Comparison of ENCODE assay signal across 31 mouse cellular contexts in genomic region chr2:93505091-93505490, GRCm38 (mm10). TPM values are rescaled to one million over a fixed set of nuclear protein-coding genes. Genes with fewer than 3 reads are reported as not detected.
DNase-seq lines count a peak whose midpoint lies in the region; ATAC-seq lines count a peak whose summit lies in the region.
"Had no signal": no experiment of that assay in that cellular context is flagged by ENCODE, and none has a peak within 500 bp of the region (broad histone marks: within the 10 kb centered on the region; RNA-seq: fewer than 3 reads in every experiment).

No protein-coding gene starts in this region.

- H3K27ac ChIP-seq in hindbrain, embryonic 15.5 days (replicated peaks), result no peak overlapping the region
- no peak overlapping the region for H3K27ac ChIP-seq in hindbrain, embryonic 10.5 days
- H3K27ac ChIP-seq: embryonic facial prominence, embryonic 10.5 days; forebrain, embryonic 10.5 days; heart, embryonic 15.5 days; kidney, embryonic 15.5 days; liver, embryonic 13.5 days; macrophage; stomach, embryonic 15.5 days had no signal

- H3K4me1 ChIP-seq in hindbrain, embryonic 15.5 days (replicated peaks), result no peaks in the 10 kb centered on the region
- H3K4me1 ChIP-seq in hindbrain, embryonic 10.5 days (replicated peaks), result peaks cover 7% of the 10 kb centered on the region; the same call in 1 of the 2 replicates
- H3K4me1 ChIP-seq: heart, embryonic 15.5 days; kidney, embryonic 15.5 days; liver, embryonic 13.5 days; stomach, embryonic 15.5 days had no signal

- H3K27me3 ChIP-seq in hindbrain, embryonic 15.5 days, result no peaks in the 10 kb centered on the region
- no peaks in the 10 kb centered on the region for H3K27me3 ChIP-seq in hindbrain, embryonic 10.5 days (ENCODE audit: insufficient read depth, poor library complexity, severe bottlenecking)
- H3K27me3 ChIP-seq: kidney, embryonic 15.5 days; liver, embryonic 13.5 days; stomach, embryonic 15.5 days had no signal

- no peak overlapping the region for H3K4me3 ChIP-seq in hindbrain, embryonic 15.5 days
- no peak overlapping the region for H3K4me3 ChIP-seq in hindbrain, embryonic 10.5 days
- H3K4me3 ChIP-seq: embryonic facial prominence, embryonic 10.5 days; forebrain, embryonic 10.5 days; heart, embryonic 15.5 days; kidney, embryonic 15.5 days; liver, embryonic 13.5 days; stomach, embryonic 15.5 days had no signal

- H3K36me3 ChIP-seq in hindbrain, embryonic 15.5 days, result no peaks in the 10 kb centered on the region
- H3K36me3 ChIP-seq in hindbrain, embryonic 10.5 days, result no peaks in the 10 kb centered on the region
- H3K36me3 ChIP-seq: embryonic facial prominence, embryonic 10.5 days; forebrain, embryonic 10.5 days; heart, embryonic 15.5 days; kidney, embryonic 15.5 days; liver, embryonic 13.5 days; stomach, embryonic 15.5 days had no signal

- DNase-seq in hindbrain, embryonic 10.5 days (ENCODE audit: low spot score), result no peak
- DNase-seq in lung, postnatal 10 days, result peak; percentile 19
- DNase-seq in lung, postnatal 25 days (ENCODE audit: low spot score), result no peak
- peak; percentile 55 for DNase-seq in brain, adult 2 months (ENCODE audit: low read depth, low spot score)
- DNase-seq in left cerebral cortex, postnatal 36 days (ENCODE audit: low spot score in 2 of 2), result peak; percentile 37 to 39
- DNase-seq in thymus, postnatal 10 days (ENCODE audit: low spot score in 2 of 2), result no peak
- DNase-seq: adrenal gland, postnatal 25 days; cerebellum, adult 9-11 months; heart, postnatal 36 days; kidney, adult 11 months; kidney, postnatal 36 days; liver, embryonic 13.5 days; lung, adult 2 months; thymus, adult 18-20 months had no signal

- intact Hi-C loops in left cerebral cortex, postnatal 36 days (cut with DNase I), result no loop called here

- no peaks in the 10 kb centered on the region for H3K9me3 ChIP-seq in hindbrain, embryonic 15.5 days
- no peaks in the 10 kb centered on the region for H3K9me3 ChIP-seq in hindbrain, embryonic 10.5 days
- H3K9me3 ChIP-seq: embryonic facial prominence, embryonic 10.5 days; forebrain, embryonic 10.5 days; heart, embryonic 15.5 days; kidney, embryonic 15.5 days; liver, embryonic 13.5 days; stomach, embryonic 15.5 days had no signal

- H3K4me2 ChIP-seq in hindbrain, embryonic 15.5 days, result no peak overlapping the region
- H3K4me2 ChIP-seq: heart, embryonic 15.5 days; kidney, embryonic 15.5 days; liver, embryonic 13.5 days; stomach, embryonic 15.5 days had no signal

- WGBS in hindbrain, embryonic 15.5 days, result 66% methylated on average over 6 of the region's 6 CpGs
- 85% methylated on average over 6 of the region's 6 CpGs for WGBS in hindbrain, embryonic 10.5 days

- peak; percentile 19; the same call in 1 of the 2 replicates for ATAC-seq in hindbrain, embryonic 15.5 days (ENCODE audit: low FRiP score, low read depth)
- ATAC-seq: forebrain, embryonic 16.5 days had no signal

- H3K9ac ChIP-seq in hindbrain, embryonic 15.5 days, result no peak overlapping the region
- H3K9ac ChIP-seq: heart, embryonic 15.5 days; kidney, embryonic 15.5 days; liver, embryonic 13.5 days; stomach, embryonic 15.5 days had no signal

RNA-seq across cellular contexts. Expression of gene Cd82, which starts 42.2 kb away (rescaled TPM):
- polyA plus RNA-seq in hindbrain, embryonic 15.5 days (2015; fragmentation: Nextera tagmentation; extraction: Ambion mirVana), result 24.5 and 25.5 TPM in 2 replicates
- polyA plus RNA-seq in hindbrain, embryonic 10.5 days (2016; fragmentation: Nextera tagmentation; extraction: Ambion mirVana), result 6.2 and 10.3 TPM in 2 replicates
- 10 to 100 TPM; 16.7 to 19.4 TPM for total RNA-seq in left cerebral cortex, postnatal 36 days (2021)

RNA-seq across cellular contexts. Expression of gene Gm10803, which starts 55.3 kb away (rescaled TPM):
- polyA plus RNA-seq in hindbrain, embryonic 15.5 days (2015; fragmentation: Nextera tagmentation; extraction: Ambion mirVana), result not detected in 2 replicates
- not detected in 2 replicates for polyA plus RNA-seq in hindbrain, embryonic 10.5 days (2016; fragmentation: Nextera tagmentation; extraction: Ambion mirVana)
- total RNA-seq in left cerebral cortex, postnatal 36 days (2021), result not detected
- total RNA-seq: adrenal gland, postnatal 25 days; ES-E14; gastrocnemius, adult 8-10 months; heart, postnatal 36 days; layer of hippocampus, postnatal 10 days; left cerebral cortex, postnatal 14 days; monocyte, adult 5-6 weeks; neutrophil, adult 5-6 weeks had no signal
- polyA plus RNA-seq: cortical plate, adult 2 months; embryonic facial prominence, embryonic 10.5 days; forebrain, embryonic 10.5 days; forebrain, embryonic 16.5 days; gonadal fat pad, adult 2 months; heart, embryonic 15.5 days; kidney, embryonic 15.5 days; liver, embryonic 13.5 days; lung, adult 2 months; macrophage; stomach, embryonic 15.5 days; urinary bladder, adult 2 months had no signal

Comparison
In these comparisons a context has a peak if more than half of its experiments do, and no peak if none do; other contexts are left out.
1. DNase-seq: peak in lung, postnatal 10 days (single experiment), brain, adult 2 months (single experiment) and left cerebral cortex, postnatal 36 days (2 of 2); none in hindbrain, embryonic 10.5 days (single experiment), lung, postnatal 25 days (single experiment) and thymus, postnatal 10 days (0 of 2).